Mouse (Mus musculus) forebrain, embryonic 16.5 days (tissue): ENCODE results near the gene Gm10945. TPM values are rescaled to one million over a fixed set of nuclear protein-coding genes. Genes with fewer than 3 reads are reported as not detected.

Experiments used
- ATAC-seq: fragments of 200-750 bp; cut with Nextera tagmentation; 2 replicates; pipeline ENCODE4 v1.8.0; 2017; ENCODE audit warnings: mild to moderate bottlenecking, moderate library complexity
- H3K27ac ChIP-seq: fragments of 300-500 bp; sonication (generic); 2 replicates; pipeline ENCODE4 v1.5.1; 2014; ENCODE audit warnings: low read length, control low read depth
- H3K27me3 ChIP-seq: fragments of 300-500 bp; sonication (generic); replicated peaks from 2 replicates; pipeline ENCODE4 v1.6.1; 2014; ENCODE audit warnings: low read length; ENCODE audit not compliant: control insufficient read depth, insufficient read depth
- H3K36me3 ChIP-seq: fragments of 300-500 bp; sonication (generic); 2 replicates; pipeline ENCODE4 v1.6.1; 2014; ENCODE audit not compliant: control insufficient read depth, insufficient read depth
- H3K4me1 ChIP-seq: fragments of 300-500 bp; sonication (generic); replicated peaks from 2 replicates; pipeline ENCODE4 v1.6.1; 2014; ENCODE audit warnings: low read length; ENCODE audit not compliant: control insufficient read depth, insufficient read depth
- H3K4me2 ChIP-seq: fragments of 300-500 bp; sonication (generic); 2 replicates; pipeline ENCODE4 v1.6.1; 2014; ENCODE audit warnings: mild to moderate bottlenecking, low read length, control low read depth
- H3K4me3 ChIP-seq: fragments of 300-500 bp; sonication (generic); replicated peaks from 2 replicates; pipeline ENCODE4 v1.5.1; 2014; ENCODE audit warnings: mild to moderate bottlenecking, low read length, control low read depth
- H3K9ac ChIP-seq: fragments of 300-500 bp; sonication (generic); replicated peaks from 2 replicates; pipeline ENCODE4 v1.6.1; 2014; ENCODE audit warnings: low read depth, low read length, control low read depth
- H3K9me3 ChIP-seq: fragments of 300-500 bp; sonication (generic); 2 replicates; pipeline ENCODE4 v1.6.1; 2016; ENCODE audit warnings: low read length; ENCODE audit not compliant: control insufficient read depth
- WGBS: fragments of 180-500 bp; shearing (Covaris S2); extraction: QIAGEN DNeasy Blood & Tissue Kit; methylation state at CpG from one replicate; pipeline ENCODE4 v1.1.7; 2014; 5-methylcytosine and 5-hydroxymethylcytosine counted together
- polyA plus RNA-seq: library from polyadenylated mRNA; unstranded; fragments of >200 nt; fragmentation: Nextera tagmentation; extraction: Ambion mirVana; gene quantifications from 2 replicates; pipeline ENCODE4 v1.2.1, GENCODE M21; 2015

Gm10945 gene
- polyA plus RNA-seq, 1 experiment from 2014 or later = not detected

DNA sequence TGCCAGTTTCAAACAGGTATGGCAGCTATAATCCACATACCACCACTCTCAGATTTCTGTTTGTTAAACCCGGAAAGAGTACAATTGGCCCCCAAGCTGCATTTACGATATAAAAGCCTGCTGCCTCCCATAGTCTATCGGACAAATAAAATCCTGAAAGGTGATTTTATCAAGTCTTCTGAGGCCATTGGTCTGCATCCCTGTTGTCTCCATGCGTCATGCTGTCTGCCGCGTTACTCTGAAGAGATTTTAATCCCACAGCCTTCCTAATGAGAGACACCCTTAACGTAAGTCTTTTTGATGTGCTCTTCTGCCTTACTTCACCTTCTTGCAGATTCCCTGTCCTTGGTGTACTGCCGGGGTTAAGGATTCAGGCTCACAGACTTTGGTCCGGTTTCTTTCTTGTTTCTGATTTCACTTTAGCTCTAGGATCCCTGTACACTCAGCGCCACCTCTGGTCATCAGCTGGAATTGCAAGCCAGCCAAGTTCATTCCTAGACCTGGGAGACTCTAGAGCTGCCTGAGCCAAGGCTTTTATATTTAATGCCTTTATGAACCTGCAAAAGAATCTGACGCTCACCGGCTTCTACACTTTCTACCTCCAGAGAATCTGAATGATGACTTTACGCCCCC lies 67.2 kb downstream of the Gm10945 start:
- ATAC-seq = peak; percentile 61; the same call in 1 of the 2 replicates
- Histone ChIP-seq H3K4me1 (no peaks in the 10 kb centered on the region), H3K9me3 (no peaks in the 10 kb centered on the region), H3K27me3 (no peaks in the 10 kb centered on the region), H3K36me3 (no peaks in the 10 kb centered on the region), H3K9ac (no peak overlapping the region), H3K4me3 (no peak overlapping the region), H3K4me2 (no peak overlapping the region), H3K27ac (no peak overlapping the region)
- WGBS = 52% methylated on average over 13 of the region's 13 CpGs

Other genes with a start within 250 kb of the Gm10945 start
- gene Oprm1, start 3.3 kb downstream of the Gm10945 start, polyA plus RNA-seq = 1.7 and 3.3 TPM in 2 replicates